Mouse (Mus musculus): ENCODE measurements around the gene Cep135.

DNA sequence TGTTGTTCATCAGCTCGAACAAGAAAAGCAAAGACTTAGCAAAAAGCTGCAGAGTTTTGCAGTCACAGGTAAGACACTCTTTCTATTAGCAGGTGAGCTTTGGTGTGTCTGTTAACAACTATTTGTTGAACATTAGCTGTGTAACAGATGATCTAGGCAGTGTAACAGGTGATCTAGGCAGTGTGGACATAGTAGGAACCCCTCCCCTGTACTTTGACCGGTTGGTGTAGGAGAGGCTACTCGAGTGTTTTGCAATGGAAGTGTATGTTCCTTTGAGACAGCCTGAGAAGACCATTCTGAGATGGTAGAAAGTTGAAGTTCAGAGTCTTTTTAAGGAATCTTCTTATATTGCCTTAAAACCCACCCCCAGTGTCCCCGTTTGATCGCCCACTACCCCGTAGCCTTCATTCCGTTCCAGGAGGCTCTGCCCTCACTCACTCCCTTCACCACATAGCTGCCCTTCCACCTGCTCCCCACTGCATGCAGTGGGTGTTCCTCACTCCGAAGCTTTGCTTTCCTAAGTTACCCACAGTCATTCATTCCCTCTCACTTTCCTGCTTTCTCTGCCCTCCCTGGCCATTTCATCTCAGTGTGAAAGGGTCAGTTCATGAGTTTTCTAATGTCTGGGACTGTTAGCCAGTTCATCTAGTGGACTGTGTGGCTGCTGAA, 21.3 kb downstream of the Cep135 start:
- TF ChIP-seq CTCF (IDR thresholded peaks at IDR 0.05; ENCODE audit: low read depth) (no peak), EP300 (IDR thresholded peaks at IDR 0.05; ENCODE audit: low read depth) (no peak)
